Mouse (Mus musculus) right cerebral cortex, postnatal 25 days (tissue): ENCODE measurements around the gene Dcst1.
A peak's percentile ranks its signal among the peaks of the same experiment; 100 is the strongest.

Experiments used
- DNase-seq: peaks from one replicate; pipeline ENCODE4 v3.0.0; 2022

The Dcst1 gene

GRCm38 (mm10) chr3:89360237-89360636 is 4.8 kb downstream of the Dcst1 start:
- DNase-seq: no peak

- no peak for DNase-seq
Measured at GRCm38 (mm10) chr3:89359630-89360029, 5.4 kb downstream of the Dcst1 start.

- no peak for DNase-seq
Measured at GRCm38 (mm10) chr3:89356029-89356428, 9.0 kb downstream of the Dcst1 start.

DNA sequence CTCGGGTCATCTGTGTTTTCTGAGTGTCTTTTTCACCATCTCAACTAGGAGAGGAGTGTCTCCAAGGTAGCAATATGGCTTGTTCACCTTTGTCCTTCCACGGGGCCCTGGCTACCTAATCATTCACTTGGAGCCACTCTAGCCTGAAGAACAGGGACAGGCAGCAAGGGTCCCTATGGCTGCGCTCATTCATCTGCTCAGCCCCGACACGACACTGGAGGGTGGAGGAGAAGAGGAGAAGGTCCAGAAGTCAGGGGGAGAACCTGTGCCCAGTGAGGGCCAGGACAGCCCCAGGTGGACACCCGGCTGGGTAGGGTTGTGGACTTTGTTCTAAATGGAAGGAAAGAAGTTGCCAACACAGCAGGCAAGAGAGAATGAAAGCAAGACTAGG is 9.5 kb downstream of the Dcst1 start:
- no peak for DNase-seq

GRCm38 (mm10) chr3:89354816-89355511 is 10.1 kb downstream of the Dcst1 start:
- peak; percentile 80 for DNase-seq

- DNase-seq: no peak
Measured at GRCm38 (mm10) chr3:89351271-89351670, 13.8 kb downstream of the Dcst1 start.

DNA sequence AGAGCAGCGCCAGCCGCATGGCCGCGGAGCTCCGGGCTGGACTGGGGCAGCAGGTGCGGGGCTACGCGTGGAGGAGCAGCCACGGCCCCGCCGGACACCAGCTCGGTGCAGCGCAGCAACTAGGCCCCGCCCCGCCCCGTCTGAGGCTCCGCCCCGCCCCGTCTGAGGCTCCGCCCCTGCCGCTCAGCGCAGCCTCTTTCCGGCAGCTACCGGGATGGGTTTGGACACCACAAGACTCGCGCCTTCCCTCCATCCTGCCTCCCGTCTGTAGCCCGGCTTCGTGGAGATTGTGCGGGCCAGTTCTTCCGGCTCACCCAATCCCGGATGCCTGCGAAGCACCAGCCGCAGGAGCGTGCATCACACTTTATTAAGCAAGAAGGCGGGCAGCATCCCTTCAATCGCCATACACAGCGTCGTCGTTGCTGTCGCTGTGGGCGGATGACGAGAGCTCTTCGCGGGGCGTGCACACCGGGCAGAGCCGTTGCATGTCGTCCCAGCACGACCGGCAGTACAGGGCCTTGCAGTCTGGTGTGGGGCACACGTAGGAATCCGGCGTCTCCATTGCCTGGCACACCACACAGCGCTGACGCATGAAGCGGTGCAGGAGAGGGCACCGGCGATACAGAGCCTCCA is 15.1 kb downstream of the Dcst1 start, which contains the start of gene Adam15:
Gene Adam15 (minus strand): TSS at position 128 of the 633 bp plus-strand sequence.
- peak; percentile 91 for DNase-seq

GRCm38 (mm10) chr3:89348911-89349868 is 15.9 kb downstream of the Dcst1 start:
- peak; percentile 40 for DNase-seq

- DNase-seq: no peak
Measured at GRCm38 (mm10) chr3:89347916-89348315, 17.1 kb downstream of the Dcst1 start.

DNA sequence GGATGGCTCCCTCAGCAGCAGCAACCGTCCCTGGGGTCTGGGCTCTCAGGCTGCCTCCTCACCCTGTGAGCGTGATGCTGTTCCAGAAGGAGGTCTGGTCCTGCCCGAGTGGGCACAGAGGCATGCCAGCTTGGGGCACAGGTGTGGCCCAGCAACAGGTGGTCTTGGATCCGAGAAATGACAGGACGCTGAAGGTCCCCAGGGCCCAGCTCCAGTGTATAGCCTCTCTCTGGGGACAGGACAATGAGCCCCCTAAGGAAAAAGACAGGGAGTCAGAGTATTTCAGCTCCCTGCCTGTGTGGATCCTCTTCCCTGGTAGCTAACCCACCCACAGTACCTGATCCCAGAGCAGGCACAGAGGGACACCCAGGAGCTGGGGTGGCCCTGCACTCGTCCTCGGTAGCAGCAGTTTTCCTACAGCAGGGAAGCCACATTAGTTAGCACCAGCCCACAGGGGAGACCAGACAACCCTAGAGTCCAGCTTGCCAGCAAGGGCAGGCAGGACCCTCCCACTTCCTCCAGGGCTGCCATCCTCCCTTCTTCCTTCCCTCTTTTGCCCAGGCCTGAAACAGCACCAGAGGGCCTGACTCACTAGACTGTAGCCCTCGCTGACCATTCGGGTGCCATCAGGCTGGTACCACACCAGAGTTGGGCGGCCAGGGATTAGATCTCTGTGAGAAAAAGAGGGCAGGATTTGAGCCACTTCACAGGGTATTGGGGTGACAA is 18.1 kb downstream of the Dcst1 start:
- DNase-seq: no peak

- no peak for DNase-seq
Measured at GRCm38 (mm10) chr3:89343279-89343678, 21.8 kb downstream of the Dcst1 start.

DNA sequence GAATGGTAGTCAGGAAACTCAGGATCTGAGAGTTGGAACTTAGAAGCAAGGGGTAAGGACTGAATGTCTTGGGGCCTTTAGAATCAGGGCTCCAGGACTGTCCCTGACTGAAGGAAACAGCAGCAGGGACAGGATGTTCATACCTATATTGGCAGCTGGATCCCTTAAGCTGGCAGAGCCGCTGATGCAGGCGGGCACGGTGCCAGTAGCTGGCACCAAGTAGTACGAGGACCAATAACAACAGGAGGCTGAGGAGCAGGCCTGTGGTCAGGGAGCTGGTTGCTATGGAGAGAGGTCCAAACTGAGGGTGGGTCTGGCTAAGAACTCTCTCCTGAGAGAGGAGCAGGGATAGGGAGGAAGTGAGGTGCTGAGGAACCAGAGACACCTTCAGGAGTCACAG is 23.3 kb downstream of the Dcst1 start:
- no peak for DNase-seq

DNA sequence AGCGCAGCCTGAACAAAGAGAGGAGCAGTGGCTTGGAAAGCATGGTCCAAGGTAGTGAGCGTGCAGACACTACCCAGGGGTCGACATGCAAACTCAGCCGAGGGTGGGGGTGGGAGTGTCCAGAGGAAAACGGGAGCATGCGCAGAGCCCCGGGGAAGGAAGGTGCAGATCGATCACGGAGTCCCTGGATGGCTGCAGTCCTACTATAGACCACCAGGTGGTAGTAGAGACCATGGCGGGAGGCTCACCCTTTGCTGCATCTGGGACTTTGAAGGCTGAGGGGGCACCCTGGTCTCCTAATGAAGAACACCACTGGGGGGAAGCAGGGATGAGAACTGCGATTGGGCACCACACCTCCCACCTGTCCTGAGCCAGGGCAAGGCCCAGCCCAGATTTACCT is 24.6 kb downstream of the Dcst1 start:
- peak; percentile 69 for DNase-seq

DNA sequence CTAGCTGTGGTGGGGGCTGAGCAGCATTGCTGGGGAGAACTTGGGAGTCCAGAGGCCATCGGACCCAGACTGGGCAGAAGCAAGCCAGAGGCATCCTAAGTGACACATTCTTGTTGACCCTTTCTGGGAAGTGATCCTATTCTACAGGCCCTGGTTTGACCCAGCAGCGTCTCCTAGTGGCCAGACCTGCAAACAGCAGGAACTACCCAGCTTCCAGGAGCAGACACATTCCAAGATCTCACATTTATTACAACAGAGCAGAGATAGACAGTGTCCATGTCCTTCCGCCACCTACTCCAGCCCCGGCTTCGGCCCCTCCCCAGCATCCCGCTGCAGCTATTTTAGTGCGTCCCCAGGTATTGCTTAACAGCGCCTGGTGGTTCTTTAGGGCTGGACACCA is 25.6 kb downstream of the Dcst1 start:
- DNase-seq: no peak

GRCm38 (mm10) chr3:89337721-89338578 is 27.1 kb downstream of the Dcst1 start, which contains the start of gene Efna4:
TSS of gene Efna4 (minus strand) at chr3:89338028.
- DNase-seq: no peak

- DNase-seq: no peak
Measured at GRCm38 (mm10) chr3:89337062-89337720, 27.9 kb downstream of the Dcst1 start.

GRCm38 (mm10) chr3:89336529-89336928 is 28.5 kb downstream of the Dcst1 start:
- no peak for DNase-seq

GRCm38 (mm10) chr3:89333053-89333452 is 32.0 kb downstream of the Dcst1 start:
- DNase-seq: no peak

DNA sequence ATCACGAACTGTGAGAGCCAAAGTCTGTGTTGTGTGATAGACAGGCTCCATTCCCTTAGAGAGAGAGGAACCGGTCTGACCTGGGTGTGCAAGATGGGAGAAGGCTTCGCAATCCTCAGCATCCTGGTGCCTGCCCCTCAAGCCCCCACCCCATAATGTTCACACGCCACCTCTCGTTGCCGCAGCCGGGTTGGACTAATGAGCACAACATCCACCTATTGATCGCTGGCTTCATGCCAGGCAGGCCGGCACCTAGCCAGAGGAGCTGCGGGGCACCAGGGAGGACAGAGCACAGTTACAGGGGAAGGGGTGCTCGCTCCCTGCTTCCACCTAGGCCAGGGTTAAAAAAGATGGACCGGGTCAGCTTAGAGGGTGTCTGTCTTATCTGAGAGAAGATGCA is 32.6 kb downstream of the Dcst1 start:
- DNase-seq: no peak

DNA sequence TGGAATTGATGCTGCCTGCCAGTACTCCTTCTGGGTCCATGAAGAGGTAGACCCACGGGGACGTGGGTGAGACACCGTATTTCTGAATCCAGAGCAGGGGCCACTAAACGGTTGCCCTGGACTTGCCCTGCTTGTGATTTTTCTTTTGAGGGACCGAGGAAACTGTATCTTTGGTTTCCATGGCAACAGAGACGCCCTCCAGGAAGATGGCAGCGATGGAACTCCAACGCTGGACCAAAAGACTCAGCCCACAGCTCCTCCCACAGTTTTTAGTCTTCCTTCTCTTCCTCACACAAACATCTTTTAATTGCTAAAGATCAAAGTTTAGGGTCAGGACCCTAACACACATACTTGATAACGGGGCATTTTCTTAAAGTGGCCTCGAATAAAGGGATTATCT is 33.0 kb downstream of the Dcst1 start:
- DNase-seq: no peak

DNA sequence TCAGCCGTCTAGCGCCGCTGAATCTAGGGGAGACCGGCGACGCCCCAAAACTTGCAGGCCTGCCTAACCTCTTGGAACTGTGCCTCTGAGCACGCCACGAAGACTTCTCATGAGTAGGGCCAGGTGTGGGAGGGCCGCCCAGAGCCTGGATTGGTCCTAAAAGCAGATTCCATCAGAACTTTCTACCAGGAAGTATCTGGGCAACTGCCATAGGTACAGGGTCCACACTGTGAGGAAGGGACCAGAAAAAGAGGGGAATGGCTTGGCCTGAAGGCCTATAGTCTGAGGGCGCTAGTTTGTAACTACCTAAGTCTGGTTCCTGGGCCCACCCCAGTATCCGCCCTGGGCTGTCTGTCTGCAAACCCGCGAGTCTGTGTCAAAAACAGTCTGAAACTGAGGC is 33.5 kb downstream of the Dcst1 start:
- DNase-seq: no peak
